Comparison of ENCODE assay signal across 8 mouse cellular contexts in the genomic region with DNA sequence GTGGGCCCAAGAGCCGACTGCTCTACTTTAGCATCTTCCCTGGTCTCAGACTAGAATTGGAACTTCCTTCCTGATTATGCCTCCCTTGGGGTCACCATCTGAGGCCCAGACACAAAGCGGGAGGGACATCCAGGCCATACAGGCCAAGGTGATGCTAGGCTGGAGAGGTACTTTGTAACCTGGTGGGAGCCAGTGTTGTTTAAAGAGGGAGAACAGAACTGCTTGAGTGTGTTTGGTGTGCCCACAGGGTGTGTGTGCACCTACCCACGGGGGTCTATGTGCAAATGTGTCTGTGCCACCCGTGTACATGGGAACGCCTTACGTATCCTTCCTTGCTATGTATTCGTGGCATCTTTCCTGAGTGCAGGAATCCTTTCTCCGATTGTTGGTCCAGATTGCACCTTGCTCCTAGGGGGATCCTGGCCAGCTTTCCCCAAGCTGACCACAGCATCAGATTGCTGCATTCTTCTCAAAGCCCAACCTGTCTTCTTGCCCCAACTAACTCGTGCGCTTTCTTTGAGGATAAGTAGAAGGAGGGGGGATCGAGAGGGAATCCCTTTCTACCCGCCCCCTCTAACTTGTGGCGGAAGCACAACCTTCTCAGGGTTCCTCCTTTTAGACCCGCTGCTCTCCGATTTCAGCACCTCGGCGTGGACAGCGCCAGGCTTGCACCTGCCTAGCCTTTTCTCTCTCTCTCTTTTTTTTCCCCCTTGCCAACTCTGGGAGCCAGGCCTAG.
DNase-seq lines count a peak whose midpoint lies in the region; ATAC-seq and TF ChIP-seq lines count a peak whose summit lies in the region.

No protein-coding gene starts in this region.

- peaks cover 9% of the 10 kb centered on the region for H3K4me1 ChIP-seq in intestine, embryonic 15.5 days (replicated peaks)
- H3K4me1 ChIP-seq in lung, postnatal 0 days (ENCODE audit: insufficient read depth, low read depth, low read length) = no peaks in the 10 kb centered on the region

- H3K9me3 ChIP-seq in intestine, embryonic 15.5 days = no peaks in the 10 kb centered on the region
- H3K9me3 ChIP-seq in lung, postnatal 0 days (ENCODE audit: low read length) = no peaks in the 10 kb centered on the region

- no peak for ATAC-seq in intestine, embryonic 15.5 days
- 0 out of 2 replicates have a peak, but pooled peaks have one; percentile 27 for ATAC-seq in lung, postnatal 0 days

- H3K9ac ChIP-seq in intestine, embryonic 15.5 days = no peak overlapping the region
- H3K9ac ChIP-seq in lung, postnatal 0 days (replicated peaks; ENCODE audit: low read depth) = no peak overlapping the region

- no peak overlapping the region for H3K27ac ChIP-seq in intestine, embryonic 15.5 days
- no peak overlapping the region for H3K27ac ChIP-seq in lung, postnatal 0 days (ENCODE audit: low read length)

- TF ChIP-seq EP300 in lung, postnatal 0 days (IDR thresholded peaks at IDR 0.05) = no peak

- no peak for TF ChIP-seq CTCF in lung, postnatal 0 days (IDR thresholded peaks at IDR 0.05)

- H3K4me2 ChIP-seq in intestine, embryonic 15.5 days (replicated peaks) = 0 out of 2 replicates have a peak overlapping the region, but pooled peaks have one; percentile 82
- no peak overlapping the region; the same call in 1 of the 2 replicates for H3K4me2 ChIP-seq in lung, postnatal 0 days (replicated peaks; ENCODE audit: low read depth, low read length)

- 13% methylated on average over 18 of the region's 18 CpGs for WGBS in intestine, embryonic 15.5 days
- 13% methylated on average over 18 of the region's 18 CpGs for WGBS in lung, postnatal 0 days

- peaks cover 36% of the 10 kb centered on the region for H3K27me3 ChIP-seq in intestine, embryonic 15.5 days (replicated peaks)
- H3K27me3 ChIP-seq in lung, postnatal 0 days (replicated peaks; ENCODE audit: insufficient read depth, low read length) = peaks cover 15% of the 10 kb centered on the region

- H3K4me3 ChIP-seq in intestine, embryonic 15.5 days (replicated peaks) = no peak overlapping the region
- no peak overlapping the region for H3K4me3 ChIP-seq in lung, postnatal 0 days (ENCODE audit: low read depth, low read length)

- peak; percentile 16 to 67 for DNase-seq in spleen, postnatal 10 days (ENCODE audit: low spot score in 2 of 2)
- no peak for DNase-seq in spleen, postnatal 36 days (ENCODE audit: low spot score in 2 of 2)
- peak; percentile 73 for DNase-seq in cerebellum, adult 9-10 months
- DNase-seq in gastrocnemius, postnatal 10 days = peak; percentile 77
- peak; percentile 68 for DNase-seq in lung, postnatal 0 days (ENCODE audit: low spot score)
- peak; percentile 2 for DNase-seq in skeletal muscle tissue, adult 2 months (ENCODE audit: low read depth, low spot score)
- DNase-seq in frontal cortex, postnatal 10 days (ENCODE audit: low spot score in 2 of 2) = no peak

- no peaks in the 10 kb centered on the region for H3K36me3 ChIP-seq in intestine, embryonic 15.5 days
- H3K36me3 ChIP-seq in lung, postnatal 0 days (ENCODE audit: insufficient read depth, low read length) = no peaks in the 10 kb centered on the region

Comparison
In these comparisons a context has a peak if more than half of its experiments do, and no peak if none do; other contexts are left out.
1. DNase-seq: peak in spleen, postnatal 10 days (2 of 2), cerebellum, adult 9-10 months (single experiment), gastrocnemius, postnatal 10 days (single experiment), lung, postnatal 0 days (single experiment) and skeletal muscle tissue, adult 2 months (single experiment); none in spleen, postnatal 36 days (0 of 2) and frontal cortex, postnatal 10 days (0 of 2).